Mouse (Mus musculus) liver, adult 2 months (tissue): ENCODE measurements at regions not wholly inside any gene's neighbourhood (a gene's known extent, or its start where the extent isn't known, plus 50 kb on each side); places are given as distances from the start of the nearest gene placed in this dataset.

Experiments
- CTCF ChIP-seq: fragments of 200-500 bp; IDR thresholded peaks from 2 replicates; pipeline ENCODE4 v1.5.1; 2011; ENCODE audit warnings: low read depth, low read length, control low read depth
- POLR2A ChIP-seq: fragments of 200-500 bp; IDR thresholded peaks from 2 replicates; pipeline ENCODE4 v1.6.1; 2011; ENCODE audit warnings: low read length, control low read depth; ENCODE audit not compliant: insufficient read depth; ENCODE audit errors: extremely low read depth

DNA sequence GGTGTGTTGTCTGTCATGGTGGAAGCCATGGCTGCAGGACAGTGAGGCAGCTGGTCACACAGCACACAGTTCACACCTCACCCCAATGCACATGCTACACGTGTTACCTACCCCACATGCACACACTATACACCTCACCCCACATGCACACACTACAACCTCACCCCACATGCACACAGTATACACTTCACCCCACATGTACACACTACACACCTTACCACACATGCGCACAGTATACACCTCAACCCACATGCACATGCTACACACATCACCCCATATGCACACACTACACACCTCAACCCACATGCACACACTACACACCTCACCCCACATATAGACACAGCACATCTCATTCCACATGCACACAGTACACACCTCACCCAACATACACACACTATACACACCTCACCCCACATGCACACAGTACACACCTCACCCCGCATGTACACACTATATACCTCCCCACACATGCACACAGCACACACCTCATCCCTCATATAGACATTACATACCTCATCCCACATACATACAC lies 103.3 kb upstream of the Gm26897 start:
- no peak for TF ChIP-seq CTCF
- TF ChIP-seq POLR2A = no peak
